26 mouse cellular contexts compared by ENCODE assay signal in genomic region chr16:86122936-86123335, GRCm38 (mm10).
A peak's percentile ranks its signal among the peaks of the same experiment; 100 is the strongest.
DNase-seq lines count a peak whose midpoint lies in the region; ATAC-seq and TF ChIP-seq lines count a peak whose summit lies in the region.
"Had no signal": no experiment of that assay in that cellular context is flagged by ENCODE, and none has a peak within 500 bp of the region (broad histone marks: within the 10 kb centered on the region; RNA-seq: fewer than 3 reads in every experiment).

No protein-coding gene starts in this region.

- TF ChIP-seq CTCF in embryonic fibroblast, embryonic 13.5 days (IDR thresholded peaks at IDR 0.05; ENCODE audit: borderline replicate concordance, insufficient read depth, low read length), result no peak
- no peak for TF ChIP-seq CTCF in left cerebral cortex, adult 2 months (IDR thresholded peaks at IDR 0.05)

- H3K4me2 ChIP-seq in kidney, embryonic 14.5 days (replicated peaks; ENCODE audit: low read depth, low read length), result no peak overlapping the region
- H3K4me2 ChIP-seq in limb, embryonic 13.5 days (replicated peaks), result no peak overlapping the region
- H3K4me2 ChIP-seq: forebrain, embryonic 15.5 days; heart, embryonic 12.5 days; liver, embryonic 13.5 days; midbrain, embryonic 15.5 days; neural tube, embryonic 15.5 days had no signal

- H3K4me3 ChIP-seq in kidney, embryonic 14.5 days (ENCODE audit: low read length), result no peak overlapping the region
- H3K4me3 ChIP-seq in limb, embryonic 13.5 days, result no peak overlapping the region
- H3K4me3 ChIP-seq in limb, embryonic 10.5 days, result no peak overlapping the region
- no peak overlapping the region for H3K4me3 ChIP-seq in embryonic fibroblast, embryonic 13.5 days (ENCODE audit: insufficient read depth, low read length)
- no peak overlapping the region for H3K4me3 ChIP-seq in left cerebral cortex, adult 2 months
- H3K4me3 ChIP-seq: forebrain, embryonic 15.5 days; heart, embryonic 12.5 days; hindbrain, embryonic 10.5 days; liver, embryonic 13.5 days; midbrain, embryonic 10.5 days; midbrain, embryonic 15.5 days; neural tube, embryonic 15.5 days had no signal

- no peak for DNase-seq in kidney, adult 8-10 months
- DNase-seq in limb, embryonic 10.5 days (ENCODE audit: low spot score), result no peak
- DNase-seq in left cerebral cortex, adult 2 months (ENCODE audit: extremely low spot score in 1 of 2, low spot score in 2 of 2), result no peak
- DNase-seq: adrenal gland, adult 8-10 months; cerebellum, adult 2 months; cerebellum, postnatal 14 days; gastrocnemius, postnatal 25 days; heart, adult 11 months; heart, postnatal 14 days; layer of hippocampus, postnatal 36 days; liver, embryonic 13.5 days; lung, adult 18-20 months; lung, postnatal 14 days; retina, postnatal 1 day; right cerebral cortex, postnatal 14 days had no signal

- H3K27ac ChIP-seq in kidney, embryonic 14.5 days (ENCODE audit: low read depth, low read length), result no peak overlapping the region
- no peak overlapping the region; the same call in 1 of the 2 replicates for H3K27ac ChIP-seq in limb, embryonic 13.5 days
- H3K27ac ChIP-seq in limb, embryonic 10.5 days, result no peak overlapping the region
- peak overlapping the region; percentile 97 for H3K27ac ChIP-seq in embryonic fibroblast, embryonic 13.5 days (ENCODE audit: insufficient read depth, low read length)
- H3K27ac ChIP-seq in left cerebral cortex, adult 2 months, result no peak overlapping the region
- H3K27ac ChIP-seq: forebrain, embryonic 15.5 days; hindbrain, embryonic 10.5 days; liver, embryonic 13.5 days; midbrain, embryonic 10.5 days; midbrain, embryonic 15.5 days; neural tube, embryonic 15.5 days had no signal

- no peak for TF ChIP-seq POLR2A in embryonic fibroblast, embryonic 13.5 days (IDR thresholded peaks at IDR 0.05; ENCODE audit: low read depth, low read length)

- ATAC-seq in kidney, embryonic 14.5 days (ENCODE audit: low FRiP score, low TSS enrichment), result peak; percentile 55; the same call in 1 of the 2 replicates
- peak; percentile 44; the same call in 1 of the 2 replicates for ATAC-seq in limb, embryonic 13.5 days (ENCODE audit: low FRiP score, low read depth)
- ATAC-seq: forebrain, embryonic 15.5 days; hindbrain, embryonic 16.5 days; midbrain, embryonic 15.5 days had no signal

- H3K36me3 ChIP-seq in kidney, embryonic 14.5 days (ENCODE audit: control insufficient read depth, insufficient read depth, low read length), result no peaks in the 10 kb centered on the region
- H3K36me3 ChIP-seq in limb, embryonic 13.5 days, result no peaks in the 10 kb centered on the region
- H3K36me3 ChIP-seq in limb, embryonic 10.5 days, result no peaks in the 10 kb centered on the region
- H3K36me3 ChIP-seq: forebrain, embryonic 15.5 days; heart, embryonic 12.5 days; hindbrain, embryonic 10.5 days; liver, embryonic 13.5 days; midbrain, embryonic 10.5 days; midbrain, embryonic 15.5 days; neural tube, embryonic 15.5 days had no signal

- no peaks in the 10 kb centered on the region for H3K4me1 ChIP-seq in kidney, embryonic 14.5 days (ENCODE audit: control insufficient read depth, insufficient read depth, low read length)
- peaks cover 3% of the 10 kb centered on the region; the same call in 1 of the 2 replicates for H3K4me1 ChIP-seq in limb, embryonic 13.5 days
- no peaks in the 10 kb centered on the region for H3K4me1 ChIP-seq in limb, embryonic 10.5 days
- peaks cover 7% of the 10 kb centered on the region; the same call in 1 of the 2 replicates for H3K4me1 ChIP-seq in embryonic fibroblast, embryonic 13.5 days (ENCODE audit: control insufficient read depth, insufficient read depth, low read length)
- H3K4me1 ChIP-seq: forebrain, embryonic 15.5 days; heart, embryonic 12.5 days; hindbrain, embryonic 10.5 days; liver, embryonic 13.5 days; midbrain, embryonic 10.5 days; midbrain, embryonic 15.5 days; neural tube, embryonic 15.5 days had no signal

- H3K9ac ChIP-seq in kidney, embryonic 14.5 days (ENCODE audit: low read depth, low read length), result no peak overlapping the region
- H3K9ac ChIP-seq in limb, embryonic 13.5 days, result no peak overlapping the region
- H3K9ac ChIP-seq: forebrain, embryonic 15.5 days; heart, embryonic 12.5 days; liver, embryonic 13.5 days; midbrain, embryonic 15.5 days; neural tube, embryonic 15.5 days had no signal

- 29% methylated on average over 1 of the region's 1 CpGs for WGBS in kidney, embryonic 14.5 days
- WGBS in limb, embryonic 13.5 days, result 55% methylated on average over 1 of the region's 1 CpGs
- 50% methylated on average over 1 of the region's 1 CpGs for WGBS in limb, embryonic 10.5 days

- H3K27me3 ChIP-seq in kidney, embryonic 14.5 days (ENCODE audit: control insufficient read depth, insufficient read depth, low read length), result no peaks in the 10 kb centered on the region
- 0 out of 2 replicates have a peak, but pooled peaks cover 5% of the 10 kb centered on the region for H3K27me3 ChIP-seq in limb, embryonic 13.5 days
- no peaks in the 10 kb centered on the region for H3K27me3 ChIP-seq in limb, embryonic 10.5 days (ENCODE audit: low read depth, poor library complexity, severe bottlenecking)
- H3K27me3 ChIP-seq: CH12.LX; forebrain, embryonic 15.5 days; heart, embryonic 12.5 days; liver, embryonic 13.5 days; midbrain, embryonic 15.5 days; neural tube, embryonic 15.5 days had no signal

- no peaks in the 10 kb centered on the region for H3K9me3 ChIP-seq in kidney, embryonic 14.5 days (ENCODE audit: control insufficient read depth, low read length)
- H3K9me3 ChIP-seq in limb, embryonic 13.5 days, result no peaks in the 10 kb centered on the region
- H3K9me3 ChIP-seq in limb, embryonic 10.5 days (replicated peaks), result no peaks in the 10 kb centered on the region
- H3K9me3 ChIP-seq: forebrain, embryonic 15.5 days; heart, embryonic 12.5 days; hindbrain, embryonic 10.5 days; liver, embryonic 13.5 days; midbrain, embryonic 10.5 days; midbrain, embryonic 15.5 days; neural tube, embryonic 15.5 days had no signal

- intact Hi-C loops in left cerebral cortex, adult 2 months (cut with DNase I), result no loop called here
